Mouse (Mus musculus): ENCODE data around the gene Ace3.

- TF ChIP-seq CTCF (IDR thresholded peaks at IDR 0.05; ENCODE audit: borderline replicate concordance, control insufficient read depth, extremely low read depth, insufficient read depth, low read length, poor library complexity) = no peak
- no peak for TF ChIP-seq POLR2A (IDR thresholded peaks at IDR 0.05; ENCODE audit: control insufficient read depth, extremely low read depth, insufficient read depth, low read length, poor library complexity)
These were observed 60.1 kb downstream of the Ace3 start for GRCm38 (mm10) chr11:106054600-106054999.
